Mouse (Mus musculus): ENCODE measurements around the gene Dpf2. TPM values are rescaled to one million over a fixed set of nuclear protein-coding genes. Genes with fewer than 3 reads are reported as not detected.
A peak's percentile ranks its signal among the peaks of the same experiment; 100 is the strongest.

Dpf2 gene
- polyA plus RNA-seq, 1 experiment from 2014 or later: 162 TPM

DNA sequence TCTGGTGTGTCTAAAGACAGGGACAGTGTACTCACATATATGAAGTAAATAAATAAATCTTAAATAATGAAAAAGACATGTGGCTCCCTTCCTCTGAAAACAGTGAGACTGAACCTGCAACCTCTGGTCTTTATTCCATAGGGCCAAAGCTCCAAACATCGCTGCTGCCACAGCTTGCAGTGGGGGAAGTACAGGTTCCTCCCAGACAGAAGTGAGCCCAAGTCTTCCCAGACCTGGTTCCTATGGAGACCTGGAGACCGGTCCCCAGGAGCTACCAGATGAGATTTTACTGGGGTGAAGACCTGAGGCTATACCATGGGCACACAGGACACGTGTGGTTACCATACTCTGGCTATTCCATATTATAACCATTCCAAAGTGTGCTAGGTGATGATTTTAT is 62.0 kb downstream of the Dpf2 start:
- no peak for TF ChIP-seq CTCF (IDR thresholded peaks at IDR 0.05; ENCODE audit: low read depth)
- DNase-seq: no peak
- Histone ChIP-seq H3K4me2 (no peak overlapping the region), H3K36me3 (ENCODE audit: insufficient read depth) (peaks cover 38% of the 10 kb centered on the region), H3K9me3 (ENCODE audit: low read depth, low read length) (no peaks in the 10 kb centered on the region), H3K27me3 (ENCODE audit: insufficient read depth, low read length) (no peaks in the 10 kb centered on the region), H3K9ac (no peak overlapping the region), H3K4me3 (ENCODE audit: low read depth, low read length) (no peak overlapping the region), H3K27ac (ENCODE audit: low read depth) (no peak overlapping the region; the same call in 1 of the 2 replicates), H3K4me1 (ENCODE audit: insufficient read depth) (peaks cover 32% of the 10 kb centered on the region)
- WGBS: 84% methylated on average over 3 of the region's 3 CpGs
- ATAC-seq (ENCODE audit: insufficient read depth): no peak

DNA sequence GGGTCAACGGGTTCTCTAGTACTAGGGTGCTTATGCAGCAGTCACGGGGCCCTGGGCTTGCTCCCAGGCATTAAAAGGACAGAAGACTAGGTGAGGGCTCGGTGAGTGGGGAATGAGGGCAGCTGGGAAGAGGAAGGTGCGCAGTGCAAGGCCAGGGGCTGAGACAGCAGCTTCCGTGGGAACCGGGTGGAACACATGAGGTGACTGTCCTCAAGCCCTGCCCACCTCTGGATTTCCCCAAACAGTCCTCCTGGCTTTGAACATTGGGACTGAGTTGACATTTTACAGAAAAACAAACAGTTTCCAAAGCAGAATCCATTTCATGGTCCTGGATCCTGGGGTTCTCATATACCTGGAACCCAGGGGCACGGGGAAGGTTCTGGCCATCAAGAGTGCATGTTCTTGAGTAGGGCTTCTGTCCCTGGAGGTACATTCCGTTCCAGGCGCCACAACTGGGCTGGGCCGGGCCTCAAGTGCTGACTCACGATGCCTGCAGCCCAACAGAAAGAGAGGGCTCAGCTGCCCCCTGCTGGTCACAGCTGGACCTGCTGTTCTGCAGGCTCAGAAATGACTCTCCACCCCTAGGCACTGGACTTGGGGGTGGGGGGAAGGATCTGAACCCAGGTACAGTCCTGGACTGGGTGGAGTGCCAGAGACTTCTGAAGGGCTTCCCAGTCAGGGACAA is 62.8 kb downstream of the Dpf2 start:
- H3K27me3 ChIP-seq (ENCODE audit: insufficient read depth, low read length): no peaks in the 10 kb centered on the region
- no peaks in the 10 kb centered on the region for H3K9me3 ChIP-seq (ENCODE audit: low read depth, low read length)
- ATAC-seq (ENCODE audit: insufficient read depth) (peak; percentile 30), DNase-seq (peak; percentile 96)
- H3K4me1 ChIP-seq (ENCODE audit: insufficient read depth): peaks cover 37% of the 10 kb centered on the region
- peak overlapping the region; percentile 40; the same call in 1 of the 2 replicates for H3K27ac ChIP-seq (ENCODE audit: low read depth)
- peak overlapping the region; percentile 80; the same call in 1 of the 2 replicates for H3K4me2 ChIP-seq
- WGBS: 23% methylated on average over 11 of the region's 11 CpGs
- no peak overlapping the region for H3K9ac ChIP-seq
- peaks cover 30% of the 10 kb centered on the region for H3K36me3 ChIP-seq (ENCODE audit: insufficient read depth)
- no peak overlapping the region for H3K4me3 ChIP-seq (ENCODE audit: low read depth, low read length)
- peak; percentile 99 for TF ChIP-seq CTCF (IDR thresholded peaks at IDR 0.05; ENCODE audit: low read depth)

DNA sequence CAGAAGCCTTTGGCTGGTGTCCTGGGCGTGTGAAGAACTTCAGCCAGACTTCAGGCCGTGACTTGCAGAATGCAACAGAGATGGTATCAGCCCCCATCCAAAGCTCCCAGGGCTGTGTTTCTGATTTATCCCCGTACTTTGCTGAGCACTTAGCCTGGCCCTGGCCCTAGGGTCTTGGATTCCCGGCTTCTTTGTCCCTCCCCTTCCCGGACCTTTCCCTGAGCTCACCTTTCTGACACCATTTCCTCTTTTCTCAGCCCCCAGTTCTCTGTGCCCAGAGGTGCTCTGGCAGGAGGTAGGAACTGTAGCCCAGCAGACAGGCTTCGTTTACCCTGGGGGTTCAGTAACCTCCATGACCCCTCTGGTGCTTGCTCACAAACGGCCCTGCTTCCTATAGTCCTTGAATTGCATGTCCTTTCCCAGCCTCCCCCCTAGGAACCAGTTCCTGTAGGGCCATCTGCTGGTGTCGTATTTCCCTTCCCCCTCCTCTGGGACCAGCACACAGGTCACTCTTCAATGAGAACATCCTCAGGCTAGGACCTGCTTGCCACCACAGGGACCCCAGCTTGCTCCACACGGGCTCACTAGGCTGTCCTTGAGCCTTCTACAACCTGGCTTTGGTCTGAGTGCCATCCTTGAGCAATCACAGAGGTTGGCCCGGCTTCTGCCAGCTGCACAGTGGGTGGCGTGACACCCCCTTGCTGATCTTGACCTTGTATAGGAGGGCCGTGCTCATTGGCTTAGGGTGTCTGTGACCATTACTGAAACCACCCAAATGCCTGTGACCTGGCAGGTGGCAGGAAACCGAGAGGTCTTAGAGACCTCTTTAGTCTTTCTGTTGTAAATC is 63.8 kb downstream of the Dpf2 start:
- peak overlapping the region; percentile 98 for H3K27ac ChIP-seq (ENCODE audit: low read depth)
- H3K27me3 ChIP-seq (ENCODE audit: insufficient read depth, low read length): no peaks in the 10 kb centered on the region
- no peak for TF ChIP-seq CTCF (IDR thresholded peaks at IDR 0.05; ENCODE audit: low read depth)
- ATAC-seq (ENCODE audit: insufficient read depth) (no peak), DNase-seq (peak; percentile 28)
- peak overlapping the region; percentile 80 for H3K4me2 ChIP-seq
- peaks cover 26% of the 10 kb centered on the region for H3K36me3 ChIP-seq (ENCODE audit: insufficient read depth)
- WGBS: 29% methylated on average over 13 of the region's 13 CpGs
- peaks cover 43% of the 10 kb centered on the region for H3K4me1 ChIP-seq (ENCODE audit: insufficient read depth)
- no peaks in the 10 kb centered on the region for H3K9me3 ChIP-seq (ENCODE audit: low read depth, low read length)
- peak overlapping the region; percentile 50 for H3K9ac ChIP-seq
- peak overlapping the region; percentile 10; the same call in 1 of the 2 replicates for H3K4me3 ChIP-seq (ENCODE audit: low read depth, low read length)

DNA sequence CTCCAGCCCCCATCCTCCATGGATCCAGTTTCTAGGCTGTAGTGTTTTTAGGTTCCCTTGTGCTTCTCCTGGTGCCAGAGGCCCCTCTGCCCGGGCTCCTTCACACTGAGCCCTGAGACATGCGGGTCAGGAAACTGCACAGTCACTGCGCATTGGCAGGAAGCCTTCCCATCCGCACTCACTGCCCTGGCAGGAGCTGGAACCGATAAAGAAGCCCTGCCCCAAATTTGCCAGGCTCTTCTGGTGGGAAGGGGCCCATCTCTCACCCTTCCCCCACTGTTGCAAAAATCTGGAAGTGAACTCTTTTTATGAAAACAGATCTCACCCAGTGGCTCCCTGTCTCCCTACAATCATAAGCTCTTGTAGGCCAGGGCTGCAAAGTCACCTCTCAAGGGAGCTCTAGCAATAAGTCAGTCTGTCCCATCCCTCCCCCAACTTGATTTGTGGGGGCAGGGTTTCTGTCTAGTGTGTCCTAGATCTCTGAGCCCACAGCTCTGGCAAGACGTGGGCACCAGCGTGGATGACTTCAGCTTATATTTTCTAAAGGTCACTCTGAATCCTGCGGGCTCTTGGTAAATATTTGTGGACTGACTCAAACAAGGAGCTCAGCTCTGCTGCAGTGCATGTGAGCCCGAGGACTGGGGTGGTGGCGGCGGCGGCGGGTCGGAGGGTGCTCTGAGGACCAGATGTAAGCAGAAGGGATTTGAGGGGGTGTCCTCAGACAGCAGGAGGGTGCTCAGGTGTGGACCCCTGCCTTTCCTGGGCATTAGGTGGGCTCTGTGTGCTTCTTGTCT is 64.6 kb downstream of the Dpf2 start:
- H3K4me1 ChIP-seq (ENCODE audit: insufficient read depth): peaks cover 50% of the 10 kb centered on the region
- no peaks in the 10 kb centered on the region for H3K27me3 ChIP-seq (ENCODE audit: insufficient read depth, low read length)
- peaks cover 25% of the 10 kb centered on the region for H3K36me3 ChIP-seq (ENCODE audit: insufficient read depth)
- no peak for TF ChIP-seq CTCF (IDR thresholded peaks at IDR 0.05; ENCODE audit: low read depth)
- peak overlapping the region; percentile 10; the same call in 1 of the 2 replicates for H3K4me3 ChIP-seq (ENCODE audit: low read depth, low read length)
- ATAC-seq (ENCODE audit: insufficient read depth) (no peak), DNase-seq (peak; percentile 70)
- WGBS: 30% methylated on average over 14 of the region's 14 CpGs
- H3K9me3 ChIP-seq (ENCODE audit: low read depth, low read length): no peaks in the 10 kb centered on the region
- peak overlapping the region; percentile 98 for H3K27ac ChIP-seq (ENCODE audit: low read depth)
- peak overlapping the region; percentile 50 for H3K9ac ChIP-seq
- peak overlapping the region; percentile 80 for H3K4me2 ChIP-seq

DNA sequence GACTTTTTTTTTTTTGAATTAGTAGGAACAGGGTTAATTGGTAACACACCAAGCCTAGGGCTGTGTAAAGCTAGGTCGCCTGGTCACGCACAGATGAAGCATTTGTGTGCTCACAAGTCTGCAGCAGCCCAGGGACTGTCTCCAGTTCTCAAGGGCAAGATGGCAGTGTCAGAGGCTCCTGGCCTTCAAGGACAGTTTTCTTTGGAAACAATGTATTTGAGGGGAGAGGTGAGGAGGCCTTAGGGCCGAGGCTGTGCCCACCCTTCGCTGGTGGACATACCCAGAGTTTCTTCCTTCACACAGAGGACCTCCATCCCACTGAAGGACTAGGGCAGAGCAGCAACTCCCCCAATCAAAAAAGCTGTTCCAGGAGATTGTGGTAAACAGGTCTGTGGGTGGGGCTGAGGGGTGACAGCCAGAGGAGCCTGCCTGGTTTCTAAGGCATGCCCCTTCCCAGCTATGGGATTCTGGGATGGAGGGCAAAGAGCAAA is 65.5 kb downstream of the Dpf2 start:
- 56% methylated on average over 4 of the region's 4 CpGs for WGBS
- ATAC-seq (ENCODE audit: insufficient read depth): no peak
- no peak for DNase-seq
- Histone ChIP-seq H3K4me3 (ENCODE audit: low read depth, low read length) (peak overlapping the region; percentile 40; the same call in 1 of the 2 replicates), H3K9me3 (ENCODE audit: low read depth, low read length) (no peaks in the 10 kb centered on the region), H3K4me2 (peak overlapping the region; percentile 80), H3K27ac (ENCODE audit: low read depth) (peak overlapping the region; percentile 98), H3K9ac (peak overlapping the region; percentile 50), H3K4me1 (ENCODE audit: insufficient read depth) (peaks cover 55% of the 10 kb centered on the region), H3K36me3 (ENCODE audit: insufficient read depth) (peaks cover 16% of the 10 kb centered on the region), H3K27me3 (ENCODE audit: insufficient read depth, low read length) (no peaks in the 10 kb centered on the region)
- no peak for TF ChIP-seq CTCF (IDR thresholded peaks at IDR 0.05; ENCODE audit: low read depth)

DNA sequence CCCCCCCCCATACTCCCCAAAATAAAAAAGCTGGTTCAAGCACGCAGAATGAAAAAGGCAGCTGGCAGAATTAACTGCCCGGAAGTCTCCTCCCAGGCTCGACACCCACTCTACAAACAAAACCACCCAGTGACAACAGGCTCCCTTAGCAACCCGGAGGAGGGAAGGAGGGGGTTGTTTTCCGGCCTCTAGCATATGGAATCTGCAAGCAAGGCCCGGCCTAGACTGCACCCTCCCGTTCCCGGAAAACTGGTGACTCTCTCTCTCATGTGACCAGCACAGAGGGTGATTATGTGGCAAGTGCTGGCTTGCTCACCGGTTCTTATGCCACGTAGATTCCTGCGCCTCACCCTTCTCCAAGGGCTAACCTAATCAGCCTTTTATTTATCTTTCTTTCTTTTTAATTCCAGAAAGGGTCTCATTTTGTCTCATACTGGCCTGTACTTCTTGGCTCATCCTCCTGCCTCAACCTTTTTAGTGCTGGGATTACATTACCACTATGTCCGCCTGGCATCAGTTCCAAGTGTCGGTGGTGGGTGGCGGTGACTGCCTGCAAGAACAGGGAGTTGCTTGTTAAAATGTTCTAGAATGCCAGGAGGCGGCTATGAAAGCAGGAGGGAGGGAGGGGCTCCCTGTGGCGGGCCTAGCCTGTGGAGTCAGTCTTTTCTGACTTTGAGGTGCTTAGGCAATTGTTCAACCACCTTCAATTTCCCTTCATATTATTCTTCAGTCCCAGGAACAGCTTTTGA is 66.1 kb downstream of the Dpf2 start:
- ATAC-seq (ENCODE audit: insufficient read depth) (peak; percentile 84), DNase-seq (peak; percentile 95)
- H3K27ac ChIP-seq (ENCODE audit: low read depth): peak overlapping the region; percentile 98
- 5% methylated on average over 16 of the region's 16 CpGs for WGBS
- no peaks in the 10 kb centered on the region for H3K27me3 ChIP-seq (ENCODE audit: insufficient read depth, low read length)
- peaks cover 55% of the 10 kb centered on the region for H3K4me1 ChIP-seq (ENCODE audit: insufficient read depth)
- no peaks in the 10 kb centered on the region for H3K9me3 ChIP-seq (ENCODE audit: low read depth, low read length)
- H3K9ac ChIP-seq: peak overlapping the region; percentile 50
- peaks cover 10% of the 10 kb centered on the region; the same call in 1 of the 2 replicates for H3K36me3 ChIP-seq (ENCODE audit: insufficient read depth)
- no peak for TF ChIP-seq CTCF (IDR thresholded peaks at IDR 0.05; ENCODE audit: low read depth)
- H3K4me2 ChIP-seq: peak overlapping the region; percentile 80
- H3K4me3 ChIP-seq (ENCODE audit: low read depth, low read length): peak overlapping the region; percentile 40

Other genes with a start within 250 kb of the Dpf2 start
- 40.4 and 49.3 TPM in 2 replicates for gene Sipa1, start 249.3 kb downstream of the Dpf2 start, polyA plus RNA-seq (2014; fragmentation: Nextera tagmentation; extraction: Ambion mirVana)
- 36.6 TPM in 2 replicates for gene Map3k11, start 224.3 kb downstream of the Dpf2 start, polyA plus RNA-seq (2014; fragmentation: Nextera tagmentation; extraction: Ambion mirVana)
- 28.4 and 35.2 TPM in 2 replicates for gene Pcnx3, start 224.1 kb downstream of the Dpf2 start, polyA plus RNA-seq (2014; fragmentation: Nextera tagmentation; extraction: Ambion mirVana)
- gene Kcnk7, start 208.6 kb downstream of the Dpf2 start, polyA plus RNA-seq (2014; fragmentation: Nextera tagmentation; extraction: Ambion mirVana): 0.32 and 0.47 TPM in 2 replicates
- 15.5 and 17.4 TPM in 2 replicates for gene Ehbp1l1, start 186.7 kb downstream of the Dpf2 start, polyA plus RNA-seq (2014; fragmentation: Nextera tagmentation; extraction: Ambion mirVana)
- gene Fam89b, start 183.4 kb downstream of the Dpf2 start, polyA plus RNA-seq (2014; fragmentation: Nextera tagmentation; extraction: Ambion mirVana): 108 and 116 TPM in 2 replicates
- gene Ltbp3, start 172.1 kb downstream of the Dpf2 start, polyA plus RNA-seq (2014; fragmentation: Nextera tagmentation; extraction: Ambion mirVana): 51.8 and 55.9 TPM in 2 replicates
- 74.8 and 84.5 TPM in 2 replicates for gene Scyl1, start 141.6 kb downstream of the Dpf2 start, polyA plus RNA-seq (2014; fragmentation: Nextera tagmentation; extraction: Ambion mirVana)
- gene Frmd8, start 37.7 kb downstream of the Dpf2 start, polyA plus RNA-seq (2014; fragmentation: Nextera tagmentation; extraction: Ambion mirVana): 37.9 and 42.2 TPM in 2 replicates
- 2.4 TPM in 2 replicates for gene Slc25a45, start 35.2 kb downstream of the Dpf2 start, polyA plus RNA-seq (2014; fragmentation: Nextera tagmentation; extraction: Ambion mirVana)
- gene Tigd3, start 18.9 kb downstream of the Dpf2 start, polyA plus RNA-seq (2014; fragmentation: Nextera tagmentation; extraction: Ambion mirVana): 2.7 and 3.8 TPM in 2 replicates
- gene Cdc42ep2, start 11.8 kb upstream of the Dpf2 start, polyA plus RNA-seq (2014; fragmentation: Nextera tagmentation; extraction: Ambion mirVana): 9.8 and 9.9 TPM in 2 replicates
- 88.7 and 89.3 TPM in 2 replicates for gene Pola2, start 51.2 kb upstream of the Dpf2 start, polyA plus RNA-seq (2014; fragmentation: Nextera tagmentation; extraction: Ambion mirVana)
- not detected in 2 replicates for gene Slc22a20, start 73.1 kb upstream of the Dpf2 start, polyA plus RNA-seq (2014; fragmentation: Nextera tagmentation; extraction: Ambion mirVana)
- gene Capn1, start 102.9 kb upstream of the Dpf2 start, polyA plus RNA-seq (2014; fragmentation: Nextera tagmentation; extraction: Ambion mirVana): 9.6 and 11.3 TPM in 2 replicates
- gene Syvn1, start 133.6 kb upstream of the Dpf2 start, polyA plus RNA-seq (2014; fragmentation: Nextera tagmentation; extraction: Ambion mirVana): 30.0 and 34.3 TPM in 2 replicates
- gene Mrpl49, start 144.8 kb upstream of the Dpf2 start, polyA plus RNA-seq (2014; fragmentation: Nextera tagmentation; extraction: Ambion mirVana): 78.8 and 80.2 TPM in 2 replicates
- 825 and 884 TPM in 2 replicates for gene Fau, start 144.8 kb upstream of the Dpf2 start, polyA plus RNA-seq (2014; fragmentation: Nextera tagmentation; extraction: Ambion mirVana)
- gene Znhit2, start 148.2 kb upstream of the Dpf2 start, polyA plus RNA-seq (2014; fragmentation: Nextera tagmentation; extraction: Ambion mirVana): 33.8 and 34.3 TPM in 2 replicates
- gene Tm7sf2, start 155.4 kb upstream of the Dpf2 start, polyA plus RNA-seq (2014; fragmentation: Nextera tagmentation; extraction: Ambion mirVana): 11.3 and 14.9 TPM in 2 replicates
- 63.2 and 63.5 TPM in 2 replicates for gene Vps51, start 164.2 kb upstream of the Dpf2 start, polyA plus RNA-seq (2014; fragmentation: Nextera tagmentation; extraction: Ambion mirVana)
- not detected in 2 replicates for gene Tmem262, start 167.0 kb upstream of the Dpf2 start, polyA plus RNA-seq (2014; fragmentation: Nextera tagmentation; extraction: Ambion mirVana)
- 1.0 and 1.6 TPM in 2 replicates for gene Gm28374, start 169.2 kb upstream of the Dpf2 start, polyA plus RNA-seq (2014; fragmentation: Nextera tagmentation; extraction: Ambion mirVana)
- gene Zfpl1, start 171.9 kb upstream of the Dpf2 start, polyA plus RNA-seq (2014; fragmentation: Nextera tagmentation; extraction: Ambion mirVana): 68.8 and 72.3 TPM in 2 replicates
- gene Cdca5, start 172.0 kb upstream of the Dpf2 start, polyA plus RNA-seq (2014; fragmentation: Nextera tagmentation; extraction: Ambion mirVana): 49.0 and 52.7 TPM in 2 replicates
- gene AC131692.1, start 181.4 kb upstream of the Dpf2 start, polyA plus RNA-seq (2014; fragmentation: Nextera tagmentation; extraction: Ambion mirVana): 0.68 TPM in 1 of 2 replicates, not detected in the other
- 0.51 and 0.57 TPM in 2 replicates for gene Naaladl1, start 192.8 kb upstream of the Dpf2 start, polyA plus RNA-seq (2014; fragmentation: Nextera tagmentation; extraction: Ambion mirVana)
- gene Sac3d1, start 205.6 kb upstream of the Dpf2 start, polyA plus RNA-seq (2014; fragmentation: Nextera tagmentation; extraction: Ambion mirVana): 55.2 and 56.5 TPM in 2 replicates
- gene Snx15, start 215.3 kb upstream of the Dpf2 start, polyA plus RNA-seq (2014; fragmentation: Nextera tagmentation; extraction: Ambion mirVana): 28.6 and 35.3 TPM in 2 replicates
- 0.18 and 0.28 TPM in 2 replicates for gene Batf2, start 228.0 kb upstream of the Dpf2 start, polyA plus RNA-seq (2014; fragmentation: Nextera tagmentation; extraction: Ambion mirVana)
- gene Arl2, start 228.5 kb upstream of the Dpf2 start, polyA plus RNA-seq (2014; fragmentation: Nextera tagmentation; extraction: Ambion mirVana): 78.8 and 89.2 TPM in 2 replicates